Mouse (Mus musculus) heart, postnatal 0 days (tissue): ENCODE results near the gene Cenpq. TPM values are rescaled to one million over a fixed set of nuclear protein-coding genes. Genes with fewer than 3 reads are reported as not detected.

Experiments
- ATAC-seq: fragments of 200-750 bp; cut with Nextera tagmentation; 2 replicates; pipeline ENCODE4 v1.8.0; 2017; ENCODE audit warnings: low read depth, moderate number of reproducible peaks, moderate library complexity; ENCODE audit not compliant: insufficient read depth
- DNase-seq: peaks from one replicate; pipeline ENCODE4 v3.0.0-alpha.2; 2016; ENCODE audit warnings: low spot score
- H3K27ac ChIP-seq: fragments of 300-500 bp; sonication (generic); 2 replicates; pipeline ENCODE4 v1.5.1; 2014; ENCODE audit warnings: low read depth, mild to moderate bottlenecking
- H3K27me3 ChIP-seq: fragments of 300-500 bp; sonication (generic); 2 replicates; pipeline ENCODE4 v1.6.1; 2014; ENCODE audit warnings: low read length, mixed read lengths; ENCODE audit not compliant: control insufficient read depth, insufficient read depth
- H3K36me3 ChIP-seq: fragments of 300-500 bp; sonication (generic); replicated peaks from 2 replicates; pipeline ENCODE4 v1.6.1; 2014; ENCODE audit warnings: low read length, mixed read lengths; ENCODE audit not compliant: control insufficient read depth, insufficient read depth
- H3K4me1 ChIP-seq: fragments of 300-500 bp; sonication (generic); 2 replicates; pipeline ENCODE4 v1.6.1; 2014; ENCODE audit warnings: antibody characterized with exemption; ENCODE audit not compliant: control insufficient read depth, insufficient read depth
- H3K4me2 ChIP-seq: fragments of 300-500 bp; sonication (generic); 2 replicates; pipeline ENCODE4 v1.6.1; 2014; ENCODE audit warnings: low read depth, mild to moderate bottlenecking, low read length, moderate library complexity
- H3K4me3 ChIP-seq: fragments of 300-500 bp; sonication (generic); 2 replicates; pipeline ENCODE4 v1.5.1; 2014; ENCODE audit warnings: low read depth, low read length
- H3K9ac ChIP-seq: fragments of 300-500 bp; sonication (generic); replicated peaks from 2 replicates; pipeline ENCODE4 v1.6.1; 2014; ENCODE audit warnings: low read depth, low read length, mixed read lengths
- H3K9me3 ChIP-seq: fragments of 300-500 bp; sonication (generic); replicated peaks from 2 replicates; pipeline ENCODE4 v1.6.1; 2016; ENCODE audit warnings: low read length; ENCODE audit not compliant: control insufficient read depth
- CTCF ChIP-seq: IDR thresholded peaks from 2 replicates; pipeline ENCODE4 v1.5.1; 2016; ENCODE audit warnings: antibody characterized with exemption, control low read depth, low read depth
- EP300 ChIP-seq: IDR thresholded peaks from 2 replicates; pipeline ENCODE4 v1.6.1; 2016; ENCODE audit warnings: antibody characterized with exemption, low read depth
- WGBS: fragments of 180-500 bp; shearing (Covaris S2); extraction: QIAGEN DNeasy Blood & Tissue Kit; methylation state at CpG from one replicate; pipeline ENCODE4 v1.1.7; 2014; 5-methylcytosine and 5-hydroxymethylcytosine counted together
- polyA plus RNA-seq: library from polyadenylated mRNA; unstranded; fragments of >200 nt; fragmentation: Nextera tagmentation; extraction: Ambion mirVana; gene quantifications from 2 replicates; pipeline ENCODE4 v1.2.1, GENCODE M21; 2015
- total RNA-seq: library from RNA; depleted of rRNA; stranded (reverse); fragments of >200 nt; gene quantifications from 2 replicates; pipeline ENCODE4 v1.2.3, GENCODE M21; 2014; ENCODE audit warnings: low replicate concordance; rRNA removed

Cenpq gene
- 3.1 and 8.3 TPM in 2 replicates for total RNA-seq
- 10.7 and 11.3 TPM in 2 replicates for polyA plus RNA-seq

DNA sequence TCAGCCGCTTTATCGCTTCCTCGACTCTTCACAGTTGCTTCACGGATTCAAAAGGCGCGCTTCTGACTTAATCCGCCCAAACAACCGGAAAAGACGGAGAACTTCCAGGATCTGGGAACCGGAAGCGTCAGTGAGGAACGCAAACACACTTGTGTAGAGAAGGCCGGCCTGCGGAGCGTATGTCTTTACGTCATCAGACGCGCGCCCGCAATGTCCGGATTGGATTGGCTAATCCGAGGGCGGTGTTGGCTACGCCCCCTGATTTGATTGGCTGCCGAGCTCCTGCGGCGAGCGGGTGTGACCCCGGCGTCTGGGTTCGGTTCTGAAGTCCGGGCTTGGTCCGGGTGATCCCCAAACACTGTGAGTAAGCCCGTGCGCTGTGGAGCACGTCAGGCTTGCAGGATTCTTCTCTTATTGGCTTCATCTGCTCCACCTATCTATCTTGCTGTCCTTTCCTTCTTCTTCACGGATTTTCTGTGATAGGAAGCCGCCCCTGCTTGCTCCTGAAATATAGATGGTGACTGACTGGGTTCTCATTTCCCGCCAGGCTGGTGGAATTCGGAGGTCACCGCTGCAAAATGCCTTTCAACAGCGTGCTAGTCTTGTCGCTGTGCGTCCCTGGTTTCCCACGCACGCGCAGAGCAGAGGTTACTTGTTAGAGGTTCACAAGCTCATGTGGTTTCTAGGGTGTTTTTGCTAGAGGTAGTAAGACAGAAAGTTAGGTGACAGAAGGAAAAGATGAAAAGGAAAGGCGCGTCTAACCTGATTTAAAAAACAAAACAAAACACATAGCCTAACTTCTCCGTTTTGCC is at the start of gene Cenpq, which contains the start of gene Mut:
Cenpq (minus strand) TSS at position 628 of the 812 bp plus-strand sequence.
Mut (plus strand) TSS at position 266 of the 812 bp plus-strand sequence.
- Histone ChIP-seq H3K9me3 (no peaks in the 10 kb centered on the region), H3K4me1 (peaks cover 7% of the 10 kb centered on the region; the same call in 1 of the 2 replicates), H3K27me3 (no peaks in the 10 kb centered on the region), H3K27ac (peak within 1 kb of the TSS; percentile 99), H3K36me3 (peaks cover 27% of the 10 kb centered on the region), H3K9ac (peak within 1 kb of the TSS; percentile 75), H3K4me2 (peak within 1 kb of the TSS; percentile 89), H3K4me3 (peak within 1 kb of the TSS; percentile 73)
- TF ChIP-seq EP300 (peak; percentile 93), CTCF (no peak)
- DNase-seq (peak; percentile 98), ATAC-seq (peak; percentile 100)
- WGBS, result under 1% methylated on average over 50 of the region's 50 CpGs

DNA sequence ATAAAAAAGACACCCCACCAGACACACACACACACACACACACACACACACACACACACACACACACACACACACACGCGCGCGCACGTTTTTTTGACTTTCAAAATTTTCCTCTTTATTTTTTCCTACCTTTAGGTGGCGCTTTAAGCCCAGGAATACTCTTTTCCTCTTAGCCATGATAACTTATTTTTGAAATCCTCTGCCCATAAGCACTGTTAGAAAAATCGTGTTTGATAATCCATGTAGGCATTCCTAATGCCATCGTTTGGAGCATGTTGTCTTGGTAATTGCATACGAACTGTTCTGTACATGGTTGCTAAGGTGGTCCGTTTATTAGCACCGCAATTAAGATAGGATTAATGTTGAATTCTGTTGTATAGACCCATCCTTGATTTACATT is 43.1 kb upstream of the Cenpq start:
- TF ChIP-seq CTCF (0 out of 2 replicates have a peak, but pooled peaks have one; percentile 28), EP300 (no peak)
- no peaks in the 10 kb centered on the region for H3K4me1 ChIP-seq
- H3K4me2 ChIP-seq, result no peak overlapping the region
- H3K27ac ChIP-seq, result no peak overlapping the region
- 68% methylated on average over 11 of the region's 11 CpGs for WGBS
- no peaks in the 10 kb centered on the region for H3K9me3 ChIP-seq
- no peak overlapping the region for H3K4me3 ChIP-seq
- H3K9ac ChIP-seq, result no peak overlapping the region
- no peak for ATAC-seq
- no peaks in the 10 kb centered on the region for H3K27me3 ChIP-seq
- DNase-seq, result no peak
- no peaks in the 10 kb centered on the region for H3K36me3 ChIP-seq

DNA sequence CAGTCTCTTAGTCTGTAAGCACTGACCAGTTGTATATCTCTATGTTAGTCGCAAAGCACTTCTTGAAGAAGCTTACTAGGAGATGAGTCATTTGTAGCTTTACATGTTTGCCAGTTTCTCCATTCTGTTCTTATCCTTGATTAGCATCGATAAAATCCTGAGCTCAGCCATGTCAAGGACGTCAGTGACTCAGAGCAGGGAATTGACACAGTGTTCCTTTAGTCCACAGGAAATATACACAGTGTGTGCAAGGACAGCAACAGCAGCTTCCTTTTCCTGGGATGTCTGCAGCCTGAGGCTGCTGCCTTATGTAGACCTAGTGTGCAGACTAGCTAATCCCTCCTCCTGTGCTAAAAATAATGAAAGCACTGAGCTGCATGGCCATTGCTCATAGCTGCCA is 13.7 kb upstream of the Cenpq start:
- Histone ChIP-seq H3K27me3 (no peaks in the 10 kb centered on the region), H3K9ac (no peak overlapping the region), H3K4me2 (no peak overlapping the region), H3K9me3 (no peaks in the 10 kb centered on the region), H3K4me3 (no peak overlapping the region), H3K4me1 (no peaks in the 10 kb centered on the region), H3K27ac (no peak overlapping the region), H3K36me3 (peaks cover 63% of the 10 kb centered on the region)
- DNase-seq (no peak), ATAC-seq (no peak)
- TF ChIP-seq CTCF (no peak), EP300 (no peak)
- WGBS, result 68% methylated on average over 3 of the region's 3 CpGs

DNA sequence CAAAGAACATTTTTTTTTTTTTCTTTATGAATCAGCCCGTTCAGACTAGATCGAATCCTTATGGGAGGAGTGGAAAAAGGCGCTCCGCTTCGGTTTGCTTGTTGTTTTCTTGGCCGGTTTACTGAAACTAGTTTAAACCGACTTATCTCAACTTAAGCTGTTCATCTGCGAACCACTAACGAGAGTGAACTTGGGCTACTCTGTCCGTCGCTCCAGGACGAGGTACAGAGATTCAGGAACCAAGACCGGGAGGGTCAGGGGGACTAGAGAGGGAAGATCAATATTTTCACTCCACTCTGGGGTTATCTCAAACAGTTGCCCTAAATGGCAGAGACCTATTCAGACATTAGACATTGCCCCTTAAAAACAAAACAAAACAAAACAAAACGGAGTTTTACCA is 862 bp downstream of the Cenpq start:
- no peak for TF ChIP-seq EP300
- TF ChIP-seq CTCF, result no peak

DNA sequence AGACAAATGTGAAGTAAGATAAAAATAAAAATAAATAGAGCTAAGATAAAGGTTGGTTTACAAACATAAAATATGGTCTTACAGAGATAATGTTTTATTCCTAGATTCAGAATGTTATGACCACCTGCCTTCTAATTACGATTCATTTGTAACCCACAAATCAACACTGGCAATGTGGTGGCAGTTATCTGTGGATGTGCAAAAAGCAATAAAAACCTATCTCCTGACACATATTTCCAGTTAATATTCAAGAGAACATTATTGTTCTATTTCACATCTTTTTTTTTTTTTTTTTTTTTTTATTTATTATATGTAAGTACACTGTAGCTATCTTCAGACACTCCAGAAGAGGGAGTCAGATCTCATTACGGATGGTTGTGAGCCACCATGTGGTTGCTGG is 19.3 kb downstream of the Cenpq start:
- TF ChIP-seq CTCF, result no peak
- TF ChIP-seq EP300, result no peak
- H3K27me3 ChIP-seq, result no peaks in the 10 kb centered on the region
- no peak for ATAC-seq

More for the DNA sequence above, 862 bp downstream of the Cenpq start:
- peak overlapping the region; percentile 99 for H3K27ac ChIP-seq
- ATAC-seq (no peak), DNase-seq (no peak)
- H3K4me3 ChIP-seq, result peak overlapping the region; percentile 73
- WGBS, result 1% methylated on average over 14 of the region's 14 CpGs
- H3K9ac ChIP-seq, result peak overlapping the region; percentile 64
- H3K9me3 ChIP-seq, result no peaks in the 10 kb centered on the region
- H3K4me1 ChIP-seq, result peaks cover 7% of the 10 kb centered on the region; the same call in 1 of the 2 replicates
- H3K27me3 ChIP-seq, result no peaks in the 10 kb centered on the region
- peaks cover 26% of the 10 kb centered on the region for H3K36me3 ChIP-seq
- H3K4me2 ChIP-seq, result peak overlapping the region; percentile 89

More for the DNA sequence above, 19.3 kb downstream of the Cenpq start:
- Histone ChIP-seq H3K9ac (no peak overlapping the region), H3K9me3 (no peaks in the 10 kb centered on the region), H3K4me2 (no peak overlapping the region), H3K4me3 (no peak overlapping the region), H3K36me3 (no peaks in the 10 kb centered on the region), H3K4me1 (no peaks in the 10 kb centered on the region), H3K27ac (no peak overlapping the region)
- whole genome bisulfite sequencing, result 81% methylated on average over 1 of the region's 2 CpGs
- no peak for DNase-seq
